Mouse (Mus musculus) embryonic fibroblast, embryonic 13.5 days (primary cell): ENCODE measurements around the gene Klk1b4. TPM values are rescaled to one million over a fixed set of nuclear protein-coding genes. Genes with fewer than 3 reads are reported as not detected.
"Not testable (repeated sequence)": the region's sequence is repeated elsewhere in the genome, so short reads cannot be mapped to it uniquely, and the experiment has no call there.

Experiments
- H3K27ac ChIP-seq: 2 replicates; pipeline ENCODE4 v1.5.1; 2012; ENCODE audit warnings: low read length, control low read depth, inconsistent platforms; ENCODE audit not compliant: insufficient read depth
- H3K4me1 ChIP-seq: 2 replicates; pipeline ENCODE4 v1.6.1; 2011; ENCODE audit warnings: low read length; ENCODE audit not compliant: control insufficient read depth, insufficient read depth
- H3K4me3 ChIP-seq: 2 replicates; pipeline ENCODE4 v1.5.1; 2011; ENCODE audit warnings: mild to moderate bottlenecking, control low read depth, low read length; ENCODE audit not compliant: insufficient read depth
- CTCF ChIP-seq: IDR thresholded peaks from 2 replicates; pipeline ENCODE4 v1.5.1; 2011; ENCODE audit warnings: mild to moderate bottlenecking, control low read depth, low read length, moderate library complexity, borderline replicate concordance; ENCODE audit not compliant: insufficient read depth
- POLR2A ChIP-seq: IDR thresholded peaks from 2 replicates; pipeline ENCODE4 v1.6.1; 2011; ENCODE audit warnings: low read depth, mild to moderate bottlenecking, control low read depth, low read length, moderate library complexity
- polyA plus RNA-seq: library from polyadenylated mRNA; stranded (reverse); fragments of >200 nt; gene quantifications from 2 replicates; pipeline ENCODE4 v1.2.4, GENCODE M21; 2011; ENCODE audit warnings: low read depth; ENCODE audit not compliant: missing spikeins, insufficient read length

Gene Klk1b4
- not detected in 2 replicates for polyA plus RNA-seq

DNA sequence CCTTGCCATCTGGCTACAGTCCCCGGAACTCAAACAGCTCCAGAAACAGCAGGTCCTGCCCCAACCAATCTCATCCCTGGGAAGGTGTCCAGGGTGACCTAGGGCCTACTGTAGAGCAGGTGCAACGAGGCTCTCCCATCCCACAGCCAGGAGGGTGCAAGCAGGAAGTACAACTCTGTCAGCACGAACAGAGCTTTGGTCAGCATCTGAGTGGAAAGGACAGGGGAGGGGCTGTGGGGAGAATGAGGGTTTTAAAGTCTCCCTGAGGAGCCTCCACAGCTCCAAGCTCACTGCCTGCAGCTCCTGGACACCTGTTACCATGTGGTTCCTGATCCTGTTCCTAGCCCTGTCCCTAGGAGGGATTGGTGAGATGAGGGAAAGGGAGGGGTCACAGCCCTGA is at the start of gene Klk1b4:
TSS of gene Klk1b4 (plus strand) at position 301 of the 400 bp plus-strand sequence.
- not testable (repeated sequence) for H3K27ac ChIP-seq, H3K4me1 ChIP-seq, H3K4me3 ChIP-seq

DNA sequence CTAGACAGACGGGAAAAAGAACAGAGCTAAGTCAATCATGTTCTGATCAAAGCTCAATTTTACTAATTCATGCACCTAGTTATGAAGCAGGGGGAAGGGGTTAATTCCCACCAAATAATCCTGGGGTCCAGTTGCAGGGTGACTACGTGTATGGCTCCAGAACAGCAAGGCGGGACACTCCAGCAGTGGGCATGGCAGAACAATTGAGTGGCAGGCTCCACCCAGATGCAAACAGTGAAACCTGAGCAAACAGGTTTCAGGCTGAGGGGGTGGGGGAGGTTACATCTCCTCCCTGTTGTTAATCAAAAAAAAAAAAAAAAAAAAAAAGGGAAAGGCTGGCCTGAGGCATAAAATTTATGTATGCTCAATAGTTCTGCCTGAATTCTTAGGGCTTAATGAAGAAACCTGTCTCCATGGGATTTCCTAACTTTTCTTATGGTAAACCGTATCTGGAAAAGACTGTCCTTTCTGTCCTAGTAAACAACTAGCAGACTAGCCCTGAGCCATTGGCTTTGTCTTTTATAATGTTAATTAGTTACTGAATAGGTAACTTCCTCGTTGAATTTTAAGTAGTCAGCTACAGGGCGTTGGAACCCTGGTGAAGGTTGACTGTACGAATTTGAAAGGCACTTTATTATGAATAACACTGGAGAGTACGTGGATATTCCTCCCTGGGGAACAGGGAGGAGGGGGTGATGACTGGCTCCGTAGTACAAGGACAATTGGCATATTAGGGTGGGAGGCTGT is 27.8 kb upstream of the Klk1b4 start:
- TF ChIP-seq POLR2A: no peak
- no peak for TF ChIP-seq CTCF
- Histone ChIP-seq H3K4me3 (no peak overlapping the region), H3K4me1 (no peaks in the 10 kb centered on the region), H3K27ac (no peak overlapping the region)

DNA sequence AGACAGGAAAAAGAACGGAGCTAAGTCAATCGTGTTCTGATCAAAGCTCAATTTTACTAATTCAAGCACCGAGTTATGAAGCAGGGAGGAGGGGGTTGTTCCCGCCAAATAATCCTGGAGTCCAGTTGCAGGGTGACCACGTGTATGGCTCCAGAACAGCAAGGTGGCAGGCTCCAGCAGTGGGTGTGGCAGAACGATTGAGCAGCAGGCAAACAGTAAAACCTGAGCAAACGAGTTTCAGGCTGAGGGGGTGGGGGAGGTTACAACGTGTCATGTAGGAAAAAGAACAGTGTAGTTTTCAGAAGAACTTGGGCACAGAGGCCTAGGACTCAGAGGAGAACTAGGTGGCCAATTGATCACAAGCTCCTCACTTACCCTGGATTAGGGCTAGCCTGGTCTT is 20.7 kb upstream of the Klk1b4 start:
- H3K4me1 ChIP-seq, H3K27ac ChIP-seq, H3K4me3 ChIP-seq: not testable (repeated sequence)

DNA sequence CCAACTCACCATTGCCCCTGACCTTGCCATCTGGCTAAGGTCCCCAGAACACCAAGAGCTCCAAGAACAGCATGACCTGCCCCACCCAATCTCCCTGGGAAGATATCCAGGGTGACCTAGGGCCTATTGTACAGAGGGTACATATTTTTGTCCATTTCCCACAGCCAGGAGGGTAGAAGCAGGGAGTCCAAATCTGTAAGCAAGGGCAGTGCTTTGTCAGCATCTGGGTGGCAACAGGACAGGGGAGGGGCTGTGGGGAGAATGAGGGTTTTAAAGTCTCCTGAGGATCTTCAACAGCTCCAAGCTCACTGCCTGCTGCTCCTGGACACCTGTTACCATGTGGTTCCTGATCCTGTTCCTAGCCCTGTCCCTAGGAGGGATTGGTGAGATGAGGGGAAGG is 19.3 kb upstream of the Klk1b4 start, which contains the start of gene Klk1b24:
TSS of gene Klk1b24 (plus strand) at position 301 of the 400 bp plus-strand sequence.
- not testable (repeated sequence) for H3K4me3 ChIP-seq, H3K4me1 ChIP-seq, H3K27ac ChIP-seq

DNA sequence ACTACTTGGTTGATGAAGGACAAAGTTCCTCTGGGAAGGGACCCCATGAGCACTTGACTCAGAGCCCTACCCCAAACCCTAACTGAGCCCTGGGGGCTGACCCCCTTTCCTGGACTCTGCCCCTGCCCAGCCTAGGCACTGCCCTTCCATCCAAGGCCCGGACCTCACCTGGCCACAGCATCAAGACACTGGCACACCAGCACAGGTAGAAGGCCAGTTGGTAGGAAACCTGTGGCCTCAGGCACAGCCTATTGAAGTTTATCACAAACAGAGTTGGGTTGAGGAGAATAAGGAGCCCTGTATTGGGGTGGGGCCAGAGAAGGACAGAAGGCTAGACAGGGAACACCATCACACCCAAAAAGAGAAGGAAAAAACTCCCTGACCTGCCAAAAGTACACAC is 13.8 kb upstream of the Klk1b4 start:
- H3K4me3 ChIP-seq, H3K4me1 ChIP-seq, H3K27ac ChIP-seq: not testable (repeated sequence)

DNA sequence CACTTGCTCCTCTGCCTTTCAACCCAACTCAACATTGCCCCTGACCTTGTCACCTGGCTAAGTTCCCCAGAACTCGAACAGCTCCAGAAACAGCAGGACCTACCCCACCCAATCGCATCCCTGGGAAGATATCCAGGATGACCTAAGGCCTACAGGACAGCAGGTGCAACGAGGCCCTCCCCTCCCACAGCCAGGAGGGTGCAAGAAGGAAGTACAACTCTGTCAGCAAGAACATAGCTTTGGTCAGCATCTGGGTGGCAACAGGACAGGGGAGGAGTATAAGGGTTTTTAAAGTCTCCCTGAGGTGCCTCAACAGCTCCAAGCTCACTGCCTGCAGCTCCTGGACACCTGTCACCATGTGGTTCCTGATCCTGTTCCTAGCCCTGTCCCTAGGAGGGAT is 9.3 kb upstream of the Klk1b4 start, which contains the start of gene Klk1b3:
TSS of gene Klk1b3 (plus strand) at position 301 of the 400 bp plus-strand sequence.
- no peak within 1 kb of the TSS for H3K4me3 ChIP-seq
- TF ChIP-seq CTCF: no peak
- no peak for TF ChIP-seq POLR2A
- H3K4me1 ChIP-seq: no peaks in the 10 kb centered on the region
- H3K27ac ChIP-seq: no peak within 1 kb of the TSS

DNA sequence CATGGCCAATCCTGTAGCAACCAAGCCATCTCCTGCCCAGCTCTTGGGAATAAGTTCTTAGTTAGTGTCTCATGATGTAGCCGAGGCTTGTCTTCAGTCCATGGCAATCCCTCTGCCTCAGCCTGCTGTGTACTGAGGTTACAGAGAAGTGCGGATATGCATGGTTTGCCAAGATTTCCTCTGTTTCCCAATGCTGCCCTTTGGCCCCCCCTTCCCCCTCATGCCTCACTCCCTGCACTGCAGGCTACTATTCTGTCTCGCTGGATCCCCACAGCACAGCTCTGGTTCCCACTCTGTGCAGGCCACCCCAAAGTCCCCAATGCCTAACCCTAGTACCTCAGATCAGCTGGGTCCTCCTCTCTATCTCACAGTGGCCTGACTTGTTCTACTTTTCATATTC is 1.1 kb downstream of the Klk1b4 start:
- TF ChIP-seq CTCF (no peak), POLR2A (no peak)
- H3K4me1 ChIP-seq: no peaks in the 10 kb centered on the region
- no peak overlapping the region for H3K27ac ChIP-seq
- H3K4me3 ChIP-seq: no peak overlapping the region

DNA sequence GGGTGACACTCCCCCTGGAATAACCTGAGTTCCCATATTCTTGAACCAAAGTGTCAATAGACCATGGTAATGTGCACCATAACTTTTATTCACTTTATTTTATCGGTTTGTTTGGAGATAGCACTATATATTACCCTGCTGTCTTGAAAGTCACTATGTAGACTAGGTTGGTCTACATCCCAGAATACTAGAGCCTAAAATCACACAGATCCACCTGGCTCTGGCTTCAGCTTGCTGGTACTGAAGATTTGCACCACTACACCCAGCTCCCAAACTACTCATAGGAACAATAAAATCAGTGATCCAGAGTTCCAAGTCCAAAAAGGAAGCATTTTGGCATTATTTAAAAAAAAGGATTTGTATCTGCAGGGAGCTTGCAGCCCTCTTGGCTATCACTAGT is 8.4 kb downstream of the Klk1b4 start, which contains the start of gene Klk1b5:
TSS of gene Klk1b5 (plus strand) at position 301 of the 400 bp plus-strand sequence.
- no peak within 1 kb of the TSS for H3K4me3 ChIP-seq
- no peaks in the 10 kb centered on the region for H3K4me1 ChIP-seq
- no peak within 1 kb of the TSS for H3K27ac ChIP-seq
- TF ChIP-seq CTCF (no peak), POLR2A (no peak)

DNA sequence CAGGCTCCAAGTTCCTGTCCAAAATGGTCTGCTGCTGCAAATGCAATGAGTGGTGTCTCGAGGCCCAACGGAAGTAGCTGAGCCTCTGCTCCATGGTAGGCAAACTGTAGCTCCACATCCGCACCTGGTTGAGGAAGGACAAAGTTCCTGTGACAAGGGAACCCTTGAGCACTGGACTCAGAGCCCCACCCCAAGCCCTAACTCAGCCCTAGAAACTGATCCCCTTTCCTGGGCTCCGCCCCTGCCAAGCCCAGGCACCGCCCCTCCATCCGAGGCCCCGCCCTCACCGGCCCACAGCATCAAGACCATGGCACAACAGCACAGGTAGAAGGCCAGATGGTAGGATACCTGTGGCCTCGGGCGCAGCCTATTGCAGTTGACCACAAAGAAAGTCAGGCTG is 14.4 kb downstream of the Klk1b4 start:
- H3K4me3 ChIP-seq, H3K4me1 ChIP-seq, H3K27ac ChIP-seq: not testable (repeated sequence)

DNA sequence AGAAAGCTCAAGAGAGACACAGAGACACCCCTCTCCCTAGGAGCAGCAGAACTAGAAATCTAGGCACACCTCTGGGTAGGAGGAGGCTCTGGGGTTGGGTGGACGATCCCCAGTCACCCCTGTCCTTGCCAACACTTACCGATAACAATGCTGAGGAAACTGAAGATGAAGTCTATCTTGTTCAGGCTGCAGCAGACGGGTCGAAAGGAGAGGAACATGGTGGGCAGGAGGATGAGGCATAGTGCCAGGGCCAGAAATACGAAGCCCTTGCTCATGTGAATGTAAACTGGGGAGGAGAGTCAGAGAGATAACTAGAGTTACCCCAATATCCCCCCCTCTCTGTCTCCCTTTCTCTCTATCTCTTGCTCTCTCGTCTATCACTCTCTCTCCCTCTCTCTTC is 15.1 kb downstream of the Klk1b4 start:
- not testable (repeated sequence) for H3K27ac ChIP-seq, H3K4me3 ChIP-seq, H3K4me1 ChIP-seq

DNA sequence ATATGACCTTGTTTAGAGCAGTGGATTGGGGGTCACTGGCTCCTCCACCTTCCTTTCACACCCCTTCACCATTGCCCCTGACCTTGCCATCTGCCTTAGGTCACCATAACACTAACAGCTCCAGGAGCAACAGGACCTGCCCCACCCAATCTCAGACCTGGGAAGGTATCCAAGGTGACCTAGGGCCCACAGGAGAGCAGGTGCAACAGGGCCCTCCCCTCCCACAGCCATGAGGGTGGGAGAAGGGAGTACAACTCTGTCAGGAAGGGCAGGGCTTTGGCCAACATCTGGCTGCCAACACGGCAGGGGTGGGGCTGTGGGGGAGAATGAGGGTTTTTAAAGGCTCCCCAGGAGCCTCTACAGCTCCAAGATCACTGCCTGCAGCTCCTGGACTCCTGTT is 17.8 kb downstream of the Klk1b4 start, which contains the start of gene Klk1:
TSS of gene Klk1 (plus strand) at position 285 of the 400 bp plus-strand sequence.
- H3K4me3 ChIP-seq: no peak within 1 kb of the TSS
- no peak within 1 kb of the TSS for H3K27ac ChIP-seq
- TF ChIP-seq POLR2A: no peak
- no peak for TF ChIP-seq CTCF
- no peaks in the 10 kb centered on the region for H3K4me1 ChIP-seq
